Mouse (Mus musculus) WW6 (cell line): ENCODE results near the gene Lrp4.
"Not testable (repeated sequence)": the region's sequence is repeated elsewhere in the genome, so short reads cannot be mapped to it uniquely, and the experiment has no call there.

Source experiments
- DNase-seq: peaks from one replicate; pipeline ENCODE4 v3.0.0-alpha.2; 2013; ENCODE audit warnings: low read depth, low spot score

Gene Lrp4

DNA sequence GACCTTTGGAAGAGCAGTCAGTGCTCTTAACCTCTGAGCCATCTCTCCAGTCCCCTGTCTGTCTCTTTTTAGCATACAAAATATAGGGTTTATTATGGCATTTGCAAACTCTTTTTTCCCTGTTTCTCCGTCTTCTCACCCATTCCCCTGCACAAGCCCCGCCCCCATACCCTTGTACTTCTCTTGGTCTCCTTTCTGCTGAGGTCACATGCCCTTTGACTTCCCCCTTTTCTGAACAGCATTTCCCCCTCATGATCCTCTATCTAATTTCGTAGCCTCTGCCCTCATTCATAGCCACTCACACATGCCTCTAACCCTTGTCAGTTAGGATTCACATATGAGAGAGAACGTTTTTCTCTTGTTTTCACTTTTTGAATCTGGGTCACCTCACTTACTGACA is 27.4 kb downstream of the Lrp4 start:
- no peak for DNase-seq

DNA sequence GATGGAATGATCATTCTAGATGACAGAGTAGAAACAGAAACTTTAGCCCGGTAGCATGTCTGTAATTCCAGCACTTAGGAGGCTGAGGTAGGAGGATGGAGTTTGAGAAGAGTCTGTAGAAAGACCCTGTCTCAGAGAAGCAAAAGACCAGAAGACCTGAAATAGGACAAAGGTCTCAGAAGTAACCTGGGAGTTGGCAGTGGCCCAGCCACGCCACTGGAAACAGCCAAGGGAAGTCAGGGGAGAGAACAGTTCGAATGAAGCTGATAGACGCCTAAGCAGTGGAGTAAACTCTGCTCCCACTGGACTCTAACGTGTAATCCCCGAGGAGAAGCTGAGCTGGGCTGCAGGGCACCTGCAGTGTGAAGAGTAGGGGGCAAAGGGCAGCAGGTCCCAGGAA is 27.9 kb downstream of the Lrp4 start:
- DNase-seq, result no peak

DNA sequence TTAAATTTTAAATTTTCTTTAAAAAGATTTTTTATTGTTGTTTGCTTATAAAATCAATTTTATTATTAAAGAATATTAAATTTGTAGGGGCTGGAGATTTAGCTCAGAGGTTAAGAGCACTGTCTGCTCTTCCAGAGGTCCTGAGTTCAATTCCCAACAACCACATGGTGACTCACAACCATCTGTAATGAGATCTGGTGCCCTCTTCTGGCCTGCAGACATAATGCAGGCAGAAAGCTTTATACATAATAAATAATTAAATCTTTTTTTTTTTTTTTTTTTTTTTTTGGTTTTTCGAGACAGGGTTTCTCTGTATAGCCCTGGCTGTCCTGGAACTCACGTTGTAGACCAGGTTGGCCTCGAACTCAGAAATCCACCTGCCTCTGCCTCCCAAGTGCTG is 30.0 kb downstream of the Lrp4 start:
- DNase-seq, result not testable (repeated sequence)

DNA sequence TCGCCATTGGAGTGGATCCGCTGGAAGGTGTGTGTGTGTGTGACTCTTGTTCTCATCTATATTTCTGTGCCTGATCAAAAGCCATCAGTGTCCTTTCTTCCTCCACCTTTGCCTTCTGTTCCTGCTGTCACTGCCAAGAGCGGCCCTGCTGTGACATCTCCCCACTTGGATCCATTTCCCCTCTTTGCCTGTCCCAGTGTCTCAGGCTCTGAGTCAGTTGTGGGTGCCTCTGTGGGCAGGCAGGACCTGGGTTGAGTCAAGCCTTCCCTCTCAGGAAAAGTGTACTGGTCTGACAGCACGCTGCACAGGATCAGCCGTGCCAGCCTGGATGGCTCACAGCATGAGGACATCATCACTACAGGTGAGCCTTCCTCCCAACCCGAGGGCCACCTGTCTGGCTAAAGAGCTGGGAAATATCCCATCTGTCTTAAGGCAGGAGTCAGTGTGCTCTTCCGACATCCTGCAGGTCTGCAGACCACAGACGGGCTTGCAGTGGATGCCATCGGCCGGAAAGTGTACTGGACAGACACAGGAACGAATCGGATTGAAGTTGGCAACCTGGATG is 34.8 kb downstream of the Lrp4 start:
- DNase-seq, result no peak

DNA sequence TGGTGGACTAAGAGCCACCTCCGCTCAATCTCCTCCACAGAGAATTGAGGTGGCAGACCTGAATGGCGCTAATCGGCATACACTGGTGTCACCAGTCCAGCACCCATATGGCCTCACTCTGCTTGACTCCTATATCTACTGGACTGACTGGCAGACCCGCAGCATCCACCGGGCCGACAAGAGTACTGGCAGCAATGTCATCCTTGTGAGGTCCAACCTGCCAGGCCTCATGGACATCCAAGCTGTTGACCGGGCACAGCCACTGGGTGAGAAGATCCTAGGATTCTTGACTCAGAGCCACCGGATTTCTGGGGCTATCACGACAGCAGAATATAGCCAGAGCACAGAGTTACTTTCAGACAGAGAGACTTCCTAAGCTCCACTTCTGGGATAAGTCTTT is 36.7 kb downstream of the Lrp4 start:
- no peak for DNase-seq

DNA sequence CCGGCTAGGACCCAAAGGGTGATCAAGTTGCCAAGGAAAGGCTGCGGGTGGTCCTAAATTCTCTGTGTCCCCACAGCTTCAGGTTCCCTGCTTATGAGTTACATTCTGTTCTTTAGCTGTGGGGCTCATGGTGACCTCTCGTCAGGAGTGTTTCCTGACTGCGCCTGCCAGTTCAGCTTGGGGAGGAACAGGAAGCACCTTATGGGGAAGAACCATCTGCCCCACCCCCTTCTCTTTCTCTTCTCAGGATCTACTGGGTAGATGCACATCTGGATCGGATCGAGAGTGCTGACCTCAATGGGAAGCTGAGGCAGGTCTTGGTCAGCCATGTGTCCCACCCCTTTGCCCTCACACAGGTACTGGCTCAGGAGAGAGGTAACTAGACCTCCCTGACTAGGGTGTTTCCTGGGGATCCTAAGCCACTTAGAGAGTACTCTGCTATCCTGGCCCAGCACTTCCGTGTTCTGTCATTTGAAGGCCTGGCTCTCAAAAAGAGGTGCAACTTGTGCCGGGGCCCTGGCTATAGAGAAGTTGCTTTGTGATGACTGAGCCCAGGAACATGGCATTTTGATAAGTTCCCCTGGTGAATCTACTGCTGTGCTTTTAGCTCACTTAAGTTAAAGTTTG is 40.9 kb downstream of the Lrp4 start:
- DNase-seq, result no peak

DNA sequence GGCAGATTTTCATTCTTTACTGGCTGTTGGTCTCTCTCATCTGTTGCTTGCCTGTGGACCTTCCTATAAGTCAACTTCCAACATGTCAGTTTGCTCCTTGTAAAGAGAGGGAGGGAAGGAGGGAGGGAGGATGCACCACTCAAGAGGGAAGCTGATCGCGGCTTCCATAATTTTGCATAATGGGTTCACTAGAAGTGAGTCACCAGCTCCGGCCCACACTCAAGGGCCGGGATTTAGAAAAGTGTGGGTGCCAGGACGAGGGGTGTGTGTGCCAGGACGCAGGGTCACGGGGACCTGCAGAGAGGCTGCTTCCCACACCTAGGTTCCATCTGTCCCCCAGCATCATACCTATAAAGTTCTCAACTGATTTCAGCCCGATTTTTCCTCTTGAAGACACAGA is 50.8 kb downstream of the Lrp4 start:
- DNase-seq, result no peak

DNA sequence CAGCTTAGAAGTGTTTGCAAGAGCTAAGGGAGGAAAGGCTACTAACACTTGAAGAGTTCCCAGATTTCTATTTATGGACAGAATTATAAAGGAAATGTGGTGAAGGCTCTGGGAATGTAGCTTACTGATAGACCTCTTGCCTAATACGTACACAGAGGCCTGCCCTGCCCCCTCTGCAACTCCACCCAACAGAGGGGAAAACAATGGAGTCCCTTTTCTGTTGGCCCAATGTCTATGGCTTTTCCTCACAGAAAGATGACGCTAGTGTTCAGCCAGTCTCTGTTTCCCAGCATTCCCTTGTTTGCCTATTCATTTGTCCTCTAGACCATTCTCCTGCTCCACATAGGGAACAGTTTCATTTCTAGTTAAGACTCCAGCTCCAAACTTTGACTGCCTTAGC is 59.9 kb downstream of the Lrp4 start:
- DNase-seq, result no peak

DNA sequence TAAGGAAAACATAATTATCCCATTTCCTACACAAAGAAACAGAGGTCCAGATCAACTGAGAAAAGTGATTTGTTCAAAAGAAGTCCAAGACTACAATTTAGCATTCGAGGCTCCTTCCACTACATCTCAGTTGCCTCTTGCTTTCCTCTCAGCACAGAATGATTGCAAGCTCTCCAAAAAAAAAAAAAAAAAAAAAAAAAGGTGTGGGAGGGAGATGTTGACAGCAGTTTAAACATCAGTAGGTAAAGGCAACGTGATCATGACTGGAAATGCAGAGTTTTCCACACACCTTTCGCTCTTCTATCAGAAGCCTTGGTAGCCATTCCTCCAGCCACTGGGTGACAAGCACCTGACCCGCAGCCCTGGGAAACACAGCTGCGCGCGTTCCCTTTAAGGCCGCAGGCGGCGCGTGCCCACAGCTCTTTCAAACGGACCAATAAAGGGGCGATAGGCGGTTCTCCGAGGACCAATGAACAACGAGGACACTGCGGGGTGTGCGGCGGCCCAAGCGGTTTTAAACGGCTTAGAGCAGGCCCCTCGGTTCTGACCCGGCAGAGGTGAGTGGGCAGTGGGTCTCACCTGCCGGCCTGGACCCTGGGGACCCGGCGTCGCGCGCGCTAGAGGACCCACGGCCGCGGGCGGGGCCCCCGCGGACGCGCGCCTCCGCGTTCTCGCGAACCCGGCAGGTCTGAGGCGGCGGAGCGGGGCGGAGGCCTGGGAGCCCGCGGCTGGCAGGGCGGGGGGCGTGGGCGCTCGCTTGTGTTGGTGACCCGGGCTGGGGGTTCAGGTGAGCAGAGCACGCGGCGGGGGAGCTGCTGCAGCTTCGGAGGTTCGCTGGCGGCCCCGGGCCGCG is 69.2 kb downstream of the Lrp4 start, which contains the start of gene Ckap5:
Ckap5 (plus strand) TSS at position 469 of the 853 bp plus-strand sequence.
- DNase-seq, result peak; percentile 84

DNA sequence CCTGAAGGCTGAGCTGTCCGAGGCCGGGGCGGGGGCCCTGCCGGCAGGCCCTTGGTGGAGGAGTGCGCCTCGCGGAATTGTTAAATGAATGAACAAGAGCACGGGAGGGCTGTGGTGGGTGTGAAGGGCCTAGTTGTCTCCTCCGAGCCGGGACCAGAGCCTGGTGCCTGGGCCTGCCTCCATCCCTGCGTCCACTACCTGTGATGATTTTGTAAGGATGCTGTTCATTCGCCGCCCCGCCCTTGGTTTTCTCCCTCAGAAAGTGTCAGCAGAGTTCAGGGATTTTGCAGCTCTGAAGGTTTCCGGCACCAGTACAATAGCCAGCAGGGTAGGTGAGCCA is 69.8 kb downstream of the Lrp4 start:
- DNase-seq, result peak; percentile 38

DNA sequence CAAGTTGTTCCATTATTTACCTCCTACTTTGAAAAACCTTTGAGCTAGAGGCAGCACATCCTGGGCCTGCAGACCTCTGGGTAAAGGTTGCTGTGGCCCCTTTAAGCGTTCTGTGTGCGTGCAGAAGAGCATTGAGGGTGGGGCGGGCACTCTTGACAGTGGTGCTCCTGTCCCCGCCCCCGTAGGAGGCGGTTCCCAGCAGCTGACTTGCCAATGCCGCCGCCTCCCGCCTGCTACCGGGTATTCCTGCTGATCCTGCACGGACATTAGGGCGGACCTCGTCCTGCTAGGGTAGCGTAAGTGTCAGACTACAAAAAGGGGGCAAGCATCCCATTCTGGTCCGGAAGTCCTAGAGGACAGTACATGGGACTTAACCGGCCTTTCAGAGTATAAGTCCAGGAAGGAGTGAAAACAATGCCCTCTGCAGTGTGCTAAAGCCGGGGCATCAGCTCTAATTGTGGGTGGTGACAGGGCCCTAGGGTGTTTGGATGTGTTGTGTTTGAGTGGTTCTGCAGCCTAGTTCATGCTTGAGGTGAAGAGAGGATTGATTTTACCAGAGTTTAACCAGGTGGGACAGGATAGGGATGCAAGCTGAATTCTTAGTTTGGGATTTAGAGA is 80.4 kb downstream of the Lrp4 start:
- DNase-seq, result peak; percentile 52
